Comparison of ENCODE assay signal across 21 mouse cellular contexts in genomic region chr11:119562286-119562685, GRCm38 (mm10). TPM values are rescaled to one million over a fixed set of nuclear protein-coding genes. Genes with fewer than 3 reads are reported as not detected.
"Had no signal": no experiment of that assay in that cellular context is flagged by ENCODE, and none has a peak within 500 bp of the region (broad histone marks: within the 10 kb centered on the region; RNA-seq: fewer than 3 reads in every experiment).

No protein-coding gene starts in this region.

- H3K27me3 ChIP-seq: neural tube, embryonic 15.5 days had no signal

- H3K9me3 ChIP-seq: midbrain, embryonic 10.5 days; midbrain, embryonic 12.5 days; neural tube, embryonic 12.5 days; neural tube, embryonic 15.5 days had no signal

- H3K4me3 ChIP-seq: midbrain, embryonic 10.5 days; midbrain, embryonic 12.5 days; myocyte; neural tube, embryonic 12.5 days; neural tube, embryonic 15.5 days had no signal

- H3K36me3 ChIP-seq: midbrain, embryonic 10.5 days; midbrain, embryonic 12.5 days; neural tube, embryonic 12.5 days; neural tube, embryonic 15.5 days had no signal

- DNase-seq: lung, adult 18-20 months; lung, embryonic 14.5 days; lung, postnatal 10 days; lung, postnatal 4 days; midbrain, embryonic 14.5 days; retina, postnatal 1 day; right cerebral cortex, adult 18-20 months; right cerebral cortex, postnatal 25 days; right cerebral cortex, postnatal 4 days; spleen, adult 18-20 months; thymus, adult 18-20 months; thymus, postnatal 14 days; thymus, postnatal 36 days had no signal

- H3K9ac ChIP-seq: lung, embryonic 14.5 days; midbrain, embryonic 12.5 days; neural tube, embryonic 12.5 days had no signal

- H3K27ac ChIP-seq: midbrain, embryonic 10.5 days; midbrain, embryonic 12.5 days; neural tube, embryonic 12.5 days; neural tube, embryonic 15.5 days had no signal

- ATAC-seq: midbrain, embryonic 16.5 days had no signal

- H3K4me2 ChIP-seq: lung, embryonic 14.5 days; midbrain, embryonic 12.5 days; neural tube, embryonic 12.5 days; neural tube, embryonic 15.5 days had no signal

RNA-seq across cellular contexts. Expression of gene Nptx1, which starts 14.7 kb away (rescaled TPM):
- total RNA-seq: megakaryocyte, adult 5-6 weeks; megakaryocyte-erythroid progenitor cell, adult 5-6 weeks had no signal
